Mouse (Mus musculus) layer of hippocampus, adult 2 months (tissue): ENCODE measurements at regions not wholly inside any gene's neighbourhood (a gene's known extent, or its start where the extent isn't known, plus 50 kb on each side); places are given as distances from the start of the nearest gene placed in this dataset.

Experiments used
- DNase-seq, 2 experiments: peaks; one replicate each; pipeline ENCODE4 v3.0.0; 2022; ENCODE audit warnings: low spot score in 2 of 2
- H3K27ac ChIP-seq: fragments of 200-600 bp; 2 replicates; pipeline ENCODE4 v1.8.1; 2022
- H3K4me3 ChIP-seq: fragments of 200-600 bp; 2 replicates; pipeline ENCODE4 v1.8.1; 2022; ENCODE audit warnings: mild to moderate bottlenecking
- CTCF ChIP-seq: fragments of 200-600 bp; conservative IDR thresholded peaks from 2 replicates; pipeline ENCODE4 v1.8.1; 2022; ENCODE audit warnings: antibody characterized with exemption, mild to moderate bottlenecking, moderate library complexity

DNA sequence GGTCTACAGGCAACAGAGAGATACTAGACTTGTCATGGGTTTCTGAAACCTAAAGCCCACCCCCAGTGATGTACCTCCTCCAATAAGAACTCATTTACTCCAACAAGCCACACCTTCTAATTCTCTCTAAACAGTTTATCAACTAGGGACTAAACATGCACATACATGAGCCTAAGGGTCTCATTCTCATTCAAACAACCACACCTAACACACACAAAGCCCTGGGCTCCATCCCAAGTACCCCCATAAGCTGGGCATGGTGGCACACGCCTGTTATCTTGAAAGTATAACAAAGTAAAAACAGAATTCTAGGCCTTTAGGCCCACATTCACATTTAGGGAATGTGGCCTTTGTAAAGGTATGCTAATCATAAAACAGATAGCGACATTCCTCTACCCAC lies 137.9 kb downstream of the Rplp1 start:
- no peak for TF ChIP-seq CTCF
- no peak for DNase-seq

DNA sequence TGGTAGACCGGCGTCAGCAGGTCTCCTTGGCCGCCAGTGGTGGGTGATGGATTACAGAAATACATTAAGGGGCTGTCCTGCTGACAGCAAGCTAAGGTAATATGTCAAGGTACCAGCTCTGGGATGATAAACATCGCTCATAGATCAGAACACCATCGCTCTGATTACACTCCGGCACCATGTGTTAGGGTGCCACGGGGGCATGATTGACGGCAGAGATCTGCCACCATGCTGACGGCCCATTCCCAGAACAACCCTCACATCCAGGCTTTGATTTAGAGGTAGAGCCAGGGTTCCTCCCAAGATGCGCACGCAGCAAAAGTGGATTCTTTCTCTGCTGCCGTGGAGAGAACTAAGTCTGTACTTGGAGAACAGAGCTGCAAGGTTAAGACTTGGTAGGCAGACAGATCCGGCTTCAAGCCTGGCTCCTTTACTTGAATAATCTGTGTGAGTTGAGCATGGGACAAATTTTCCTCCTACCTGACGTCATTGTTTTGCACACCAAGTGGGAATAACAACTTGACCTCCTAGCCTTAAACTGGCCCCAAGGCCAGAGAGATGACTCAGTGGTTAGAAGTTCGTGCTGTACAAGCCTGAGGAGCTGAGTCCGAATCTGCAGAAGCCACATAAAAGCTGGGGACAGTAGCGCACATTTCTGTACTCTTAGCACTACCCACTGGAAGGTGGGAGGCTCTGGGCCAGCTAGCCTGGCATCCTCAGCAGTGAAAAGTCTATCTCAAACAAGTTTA lies 144.0 kb downstream of the Rplp1 start:
- no peak overlapping the region for H3K27ac ChIP-seq
- no peak for TF ChIP-seq CTCF
- no peak for DNase-seq
- H3K4me3 ChIP-seq, result no peak overlapping the region

More for the DNA sequence above, 137.9 kb downstream of the Rplp1 start:
- no peak overlapping the region for H3K4me3 ChIP-seq
- no peak overlapping the region for H3K27ac ChIP-seq

DNA sequence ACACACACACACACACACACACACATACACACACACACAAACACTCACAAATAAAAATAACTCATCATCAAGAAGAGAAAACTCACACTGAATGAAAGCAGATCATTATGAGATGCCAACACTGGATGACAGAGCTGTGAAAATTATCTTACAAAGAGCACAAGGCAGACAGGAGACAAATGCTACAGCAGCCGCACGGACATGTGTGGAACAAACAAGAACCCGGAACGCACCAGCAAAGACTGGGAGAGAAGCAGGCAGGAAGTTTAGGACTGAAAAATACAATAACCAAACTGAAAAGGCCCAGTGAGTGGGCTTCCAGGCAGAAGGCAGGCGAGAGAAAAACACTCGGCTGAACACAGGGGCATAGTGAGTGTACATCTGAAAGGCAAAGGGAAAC lies 148.2 kb downstream of the Rplp1 start:
- no peak for TF ChIP-seq CTCF
- H3K4me3 ChIP-seq, result no peak overlapping the region
- DNase-seq, result no peak
- H3K27ac ChIP-seq, result no peak overlapping the region

DNA sequence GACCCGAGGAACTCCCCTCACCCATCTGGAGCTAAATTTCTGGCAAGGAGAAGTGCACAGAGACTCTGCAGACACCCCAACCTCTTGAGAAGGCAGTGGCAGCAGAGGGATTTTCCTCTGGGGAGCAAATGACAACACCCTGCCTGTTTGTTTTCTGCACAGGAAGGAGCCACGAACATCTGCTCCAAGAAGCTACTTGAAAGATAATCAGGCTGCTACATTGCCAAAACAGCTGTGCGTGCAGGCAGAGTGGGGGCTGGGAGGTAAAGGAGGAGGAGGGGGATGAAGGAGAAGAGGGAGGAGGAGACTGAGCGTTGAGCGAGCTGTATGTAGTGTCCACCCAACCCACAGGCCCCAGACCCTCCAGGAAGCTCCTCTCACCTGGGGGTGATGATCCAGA lies 149.0 kb downstream of the Rplp1 start:
- DNase-seq, result no peak
- TF ChIP-seq CTCF, result no peak
- Histone ChIP-seq H3K4me3 (no peak overlapping the region), H3K27ac (no peak overlapping the region)

DNA sequence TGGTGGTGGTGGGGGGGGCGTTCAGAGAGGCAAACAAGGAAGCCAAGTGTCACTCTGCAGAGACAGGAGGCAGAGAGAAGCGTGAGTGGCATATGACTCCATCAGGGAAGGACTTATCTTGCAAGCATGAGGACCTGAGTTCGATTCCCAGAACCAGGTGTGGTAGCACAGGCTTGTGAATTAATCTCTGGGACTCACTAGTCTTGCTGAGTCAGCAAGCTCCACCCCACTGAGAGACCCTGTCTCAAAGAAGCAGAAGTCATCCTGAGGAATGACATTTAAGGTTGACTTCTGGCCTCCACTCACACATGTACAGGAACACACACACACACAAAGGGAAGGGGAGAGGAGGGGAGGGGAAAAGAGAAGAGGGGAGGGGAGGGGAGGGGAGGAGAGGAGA lies 156.5 kb downstream of the Rplp1 start:
- TF ChIP-seq CTCF, result no peak
- H3K4me3 ChIP-seq, result no peak overlapping the region
- DNase-seq, result no peak
- H3K27ac ChIP-seq, result no peak overlapping the region

DNA sequence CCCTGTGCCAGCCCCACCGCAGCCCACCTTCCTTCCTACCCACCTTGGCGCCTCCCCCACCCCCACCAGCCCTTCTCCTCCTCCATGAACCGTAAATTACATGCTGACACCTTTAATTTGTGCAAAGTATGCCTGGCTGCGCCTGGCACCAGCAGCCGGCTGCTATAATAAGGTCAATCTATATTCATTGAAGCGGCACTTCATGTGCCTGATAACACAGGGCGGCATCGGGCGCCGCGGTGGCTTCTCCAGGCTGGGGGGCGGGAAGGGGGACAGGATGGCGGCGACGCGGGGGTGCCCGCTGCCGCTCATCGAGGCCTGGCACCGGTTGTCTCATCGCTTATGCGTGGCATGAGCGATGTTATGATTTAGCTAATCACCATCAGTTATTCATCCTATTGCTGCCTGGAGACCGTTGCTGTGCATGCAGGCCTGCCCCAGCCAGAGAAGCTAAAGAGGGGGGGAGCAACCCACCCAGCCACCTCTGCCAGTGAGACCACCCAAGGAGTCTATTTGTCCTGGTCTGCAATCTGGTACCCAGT lies 157.5 kb downstream of the Rplp1 start:
- DNase-seq, result peak in 1 of 2 experiments; percentile 42
- H3K4me3 ChIP-seq, result no peak overlapping the region
- peak overlapping the region; percentile 36; the same call in 1 of the 2 replicates for H3K27ac ChIP-seq
- TF ChIP-seq CTCF, result no peak

DNA sequence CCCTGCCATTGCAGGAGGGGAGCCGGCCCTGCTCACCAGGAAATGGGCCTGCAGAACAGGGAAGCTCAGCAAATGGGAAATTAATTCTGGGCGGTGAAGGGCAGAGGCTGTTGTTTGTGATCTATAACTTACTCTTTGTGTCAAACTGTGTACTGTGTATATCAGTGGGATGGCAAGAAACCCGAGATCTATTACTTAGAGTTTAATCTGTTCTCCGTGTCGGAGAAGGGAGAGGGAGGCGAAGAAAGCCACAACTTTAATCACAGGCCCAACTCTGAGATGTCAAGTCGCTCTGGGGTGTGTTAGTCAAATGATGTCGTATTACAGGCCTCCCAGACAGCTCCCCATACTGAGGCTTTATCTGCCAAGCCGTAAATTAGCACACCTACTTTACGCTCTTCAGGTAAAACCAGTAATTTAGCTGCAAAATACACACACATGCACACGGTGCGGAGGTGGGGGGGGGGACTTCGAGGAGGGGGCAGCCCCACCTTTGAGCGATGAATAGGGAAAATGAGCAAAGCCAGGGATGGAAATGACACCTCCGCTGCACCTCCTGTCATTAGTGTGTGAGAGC lies 158.0 kb downstream of the Rplp1 start:
- H3K4me3 ChIP-seq, result no peak overlapping the region
- TF ChIP-seq CTCF, result no peak
- DNase-seq, result no peak
- H3K27ac ChIP-seq, result peak overlapping the region; percentile 36

DNA sequence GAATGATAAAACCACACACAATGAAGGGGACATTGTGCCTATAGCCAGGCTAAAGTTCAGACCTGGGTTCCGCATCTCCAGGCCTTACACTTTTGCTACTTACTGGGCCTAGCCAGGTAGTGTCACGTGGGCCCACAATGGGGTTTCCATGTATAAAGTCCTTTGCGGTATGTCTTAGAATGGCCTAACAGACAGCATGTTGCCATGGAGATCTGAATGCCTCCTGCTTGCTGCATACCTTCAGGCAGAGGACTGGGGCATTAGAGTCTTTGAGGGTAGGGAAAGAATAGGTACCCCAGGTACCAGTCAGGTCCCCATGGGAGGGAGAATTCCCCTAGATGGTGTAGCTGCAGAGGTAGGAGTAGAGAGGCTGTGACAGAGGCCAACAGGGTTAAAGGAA lies 159.0 kb downstream of the Rplp1 start:
- DNase-seq, result no peak
- Histone ChIP-seq H3K27ac (peak overlapping the region; percentile 29; the same call in 1 of the 2 replicates), H3K4me3 (no peak overlapping the region)
- no peak for TF ChIP-seq CTCF

DNA sequence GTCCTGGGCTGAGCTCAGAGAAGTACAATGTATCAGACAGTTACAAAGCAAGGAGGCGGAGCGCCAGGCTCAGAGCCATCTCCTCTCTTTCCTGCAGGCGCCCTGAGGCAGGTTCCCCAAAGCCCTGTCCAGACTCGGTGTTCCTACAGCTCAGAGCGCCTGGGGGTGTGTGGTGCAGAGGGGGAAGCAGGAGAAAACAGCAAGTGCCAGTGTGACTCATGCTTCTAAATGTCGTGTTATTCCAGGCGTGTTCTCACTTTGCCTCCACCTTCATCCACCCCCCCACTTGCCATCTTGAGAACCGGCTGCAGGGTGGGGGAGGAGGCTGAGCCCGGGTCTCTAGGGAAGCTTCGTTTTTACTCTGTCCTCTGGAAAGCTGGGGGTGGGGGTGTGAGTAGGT lies 160.5 kb downstream of the Rplp1 start:
- TF ChIP-seq CTCF, result no peak
- peak overlapping the region; percentile 81 for H3K27ac ChIP-seq
- no peak overlapping the region for H3K4me3 ChIP-seq
- peak; percentile 65 to 83 for DNase-seq

DNA sequence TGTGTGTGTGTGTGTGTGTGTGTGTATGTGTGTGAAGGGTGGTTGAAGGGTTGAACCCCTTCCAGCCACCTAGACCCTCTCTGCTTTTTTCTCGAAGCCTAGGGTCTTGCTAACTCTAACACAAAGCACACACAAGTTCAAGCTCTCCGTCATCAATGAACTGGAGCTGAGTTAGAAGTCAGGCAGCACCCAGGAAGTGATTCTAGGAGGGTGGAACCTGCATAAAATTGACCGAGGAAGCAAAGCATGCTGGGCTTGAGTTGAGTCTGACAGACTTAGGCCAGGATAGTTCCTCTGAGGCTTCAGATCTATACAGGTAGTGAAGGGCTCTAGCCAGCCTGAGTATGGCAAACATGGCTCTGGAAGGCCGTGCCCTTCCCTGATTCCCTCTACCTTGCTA lies 165.1 kb downstream of the Rplp1 start:
- Histone ChIP-seq H3K4me3 (no peak overlapping the region), H3K27ac (no peak overlapping the region)
- no peak for TF ChIP-seq CTCF
- DNase-seq, result no peak

DNA sequence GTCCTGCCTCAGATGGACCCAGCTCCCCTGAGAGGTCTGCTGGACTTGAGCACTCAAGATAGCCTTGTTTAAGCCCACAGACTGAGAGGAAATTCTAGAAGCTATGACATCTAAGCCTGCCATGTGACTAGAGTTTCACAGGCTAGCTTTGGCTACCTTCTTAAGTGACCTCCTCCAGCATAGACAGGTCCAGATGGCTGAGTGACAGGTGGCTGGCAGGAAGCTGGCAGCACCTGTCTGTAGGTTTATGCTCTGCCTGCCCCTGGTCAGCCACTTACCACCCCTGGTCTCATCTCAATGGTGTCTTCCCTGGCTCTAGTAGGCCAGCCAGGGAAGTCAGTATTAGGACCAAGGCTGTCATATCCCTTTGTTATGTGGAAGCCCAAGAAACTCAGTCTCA lies 165.9 kb downstream of the Rplp1 start:
- no peak for TF ChIP-seq CTCF
- Histone ChIP-seq H3K27ac (no peak overlapping the region), H3K4me3 (no peak overlapping the region)
- no peak for DNase-seq

DNA sequence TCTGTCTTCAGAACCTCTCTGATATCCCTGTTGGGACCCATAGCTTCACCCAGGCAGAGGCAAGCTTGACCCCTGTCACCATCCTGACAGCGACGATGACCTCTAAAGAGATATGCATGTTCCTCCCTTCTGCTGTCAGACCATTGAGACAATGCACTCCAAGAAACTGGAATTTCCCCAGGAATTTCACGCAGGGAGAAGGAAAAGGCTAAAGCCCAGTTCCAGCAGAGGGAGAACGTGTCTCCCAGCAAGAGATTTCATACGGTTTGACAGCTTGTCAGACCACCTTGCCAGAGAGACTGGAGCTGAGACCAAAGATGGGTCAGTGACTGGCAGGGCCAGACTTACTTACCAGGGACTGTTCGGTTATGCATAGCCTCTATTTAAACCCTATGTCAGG lies 167.9 kb downstream of the Rplp1 start:
- no peak for DNase-seq
- H3K4me3 ChIP-seq, result no peak overlapping the region
- TF ChIP-seq CTCF, result no peak
- H3K27ac ChIP-seq, result no peak overlapping the region

DNA sequence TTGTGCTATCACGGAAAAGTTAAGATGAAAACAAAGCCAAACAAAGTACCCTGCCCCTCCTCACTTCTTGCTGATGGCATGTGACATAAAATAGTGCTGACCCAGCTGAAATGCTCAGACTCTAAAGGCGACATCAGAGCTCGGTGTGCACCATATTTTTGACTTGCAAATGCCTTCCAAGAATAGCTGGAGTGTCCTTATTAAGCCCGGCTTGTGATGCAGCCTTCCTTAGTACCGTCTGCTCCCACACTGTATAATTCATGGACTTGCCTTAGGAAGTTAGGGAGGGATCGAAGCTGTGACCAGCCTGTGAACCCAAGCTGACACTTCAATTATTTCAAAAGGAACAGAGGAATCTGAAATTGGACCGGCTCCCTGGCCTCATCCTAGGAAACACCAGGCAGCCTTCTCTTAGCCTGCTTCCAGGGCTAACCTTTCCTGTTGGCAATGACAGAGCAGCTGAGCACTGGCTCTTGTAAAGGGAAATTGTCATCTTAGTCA lies 169.0 kb downstream of the Rplp1 start:
- no peak overlapping the region for H3K4me3 ChIP-seq
- no peak for TF ChIP-seq CTCF
- no peak for DNase-seq
- H3K27ac ChIP-seq, result no peak overlapping the region

DNA sequence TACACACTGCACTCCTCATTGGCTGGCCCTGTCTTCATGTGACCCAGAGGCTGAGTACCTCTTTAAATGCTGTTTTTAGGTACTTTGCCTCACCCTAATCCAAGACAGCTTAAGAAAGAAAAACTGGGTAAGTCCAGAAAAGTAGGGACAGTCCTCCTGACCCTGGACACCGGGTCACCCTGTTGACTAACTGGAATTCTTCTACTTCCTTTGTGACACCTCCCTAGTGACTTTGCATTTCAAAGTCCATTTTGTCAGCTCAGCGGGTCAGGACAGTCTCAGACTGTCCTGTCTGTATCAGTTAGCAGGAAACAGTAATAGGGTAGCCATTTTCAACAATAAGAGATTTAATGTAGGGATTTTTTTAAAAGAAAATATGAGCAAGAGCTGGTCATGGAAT lies 180.8 kb downstream of the Rplp1 start:
- no peak for TF ChIP-seq CTCF
- Histone ChIP-seq H3K4me3 (no peak overlapping the region), H3K27ac (no peak overlapping the region)
- no peak for DNase-seq
